Mouse (Mus musculus) stomach, embryonic 14.5 days (tissue): ENCODE measurements around the gene Crhbp. TPM values are rescaled to one million over a fixed set of nuclear protein-coding genes. Genes with fewer than 3 reads are reported as not detected.

Source experiments
- ATAC-seq: fragments of 200-750 bp; cut with Nextera tagmentation; 2 replicates; pipeline ENCODE4 v1.8.0; 2017; ENCODE audit warnings: low read depth, moderate TSS enrichment; ENCODE audit not compliant: insufficient number of reproducible peaks, insufficient read depth, low FRiP score
- H3K27ac ChIP-seq: fragments of 300-500 bp; sonication (generic); 2 replicates; pipeline ENCODE4 v1.5.1; 2014; ENCODE audit warnings: mild to moderate bottlenecking, low read length, moderate library complexity, mixed read lengths
- H3K27me3 ChIP-seq: fragments of 300-500 bp; sonication (generic); 2 replicates; pipeline ENCODE4 v1.6.1; 2014; ENCODE audit warnings: low read length, control low read depth, mixed read lengths; ENCODE audit not compliant: control insufficient read depth, insufficient read depth
- H3K36me3 ChIP-seq: fragments of 300-500 bp; sonication (generic); 2 replicates; pipeline ENCODE4 v1.6.1; 2014; ENCODE audit warnings: mild to moderate bottlenecking, control low read depth, low read length, moderate library complexity, mixed read lengths; ENCODE audit not compliant: control insufficient read depth, insufficient read depth
- H3K4me1 ChIP-seq: fragments of 300-500 bp; sonication (generic); 2 replicates; pipeline ENCODE4 v1.6.1; 2014; ENCODE audit warnings: low read length, control low read depth, mixed read lengths; ENCODE audit not compliant: control insufficient read depth, insufficient read depth
- H3K4me2 ChIP-seq: fragments of 300-500 bp; sonication (generic); replicated peaks from 2 replicates; pipeline ENCODE4 v1.6.1; 2014; ENCODE audit warnings: low read depth, low read length, control low read depth
- H3K4me3 ChIP-seq: fragments of 300-500 bp; sonication (generic); 2 replicates; pipeline ENCODE4 v1.5.1; 2014; ENCODE audit warnings: low read depth, low read length, control low read depth
- H3K9ac ChIP-seq: fragments of 300-500 bp; sonication (generic); replicated peaks from 2 replicates; pipeline ENCODE4 v1.6.1; 2014; ENCODE audit warnings: low read depth, mild to moderate bottlenecking, control low read depth, low read length, moderate library complexity, mixed read lengths
- H3K9me3 ChIP-seq: fragments of 300-500 bp; sonication (generic); 2 replicates; pipeline ENCODE4 v1.6.1; 2016; ENCODE audit warnings: low read depth, low read length, control low read depth; ENCODE audit not compliant: control insufficient read depth
- WGBS: fragments of 180-500 bp; shearing (Covaris S2); extraction: QIAGEN DNeasy Blood & Tissue Kit; methylation state at CpG from one replicate; pipeline ENCODE4 v1.1.7; 2014; 5-methylcytosine and 5-hydroxymethylcytosine counted together
- polyA plus RNA-seq: library from polyadenylated mRNA; unstranded; fragments of >200 nt; fragmentation: Nextera tagmentation; extraction: Ambion mirVana; gene quantifications from 2 replicates; pipeline ENCODE4 v1.2.1, GENCODE M21; 2014

Gene Crhbp
- polyA plus RNA-seq, 1 experiment from 2014 or later: 0.19 TPM

- H3K4me2 ChIP-seq: no peak overlapping the region
- no peak for ATAC-seq
- no peaks in the 10 kb centered on the region for H3K4me1 ChIP-seq
- 0 out of 2 replicates have a peak, but pooled peaks cover 6% of the 10 kb centered on the region for H3K27me3 ChIP-seq
- 76% methylated on average over 5 of the region's 5 CpGs for WGBS
- no peaks in the 10 kb centered on the region for H3K36me3 ChIP-seq
- H3K27ac ChIP-seq: no peak overlapping the region
- H3K4me3 ChIP-seq: no peak overlapping the region
- no peak overlapping the region for H3K9ac ChIP-seq
- H3K9me3 ChIP-seq: no peaks in the 10 kb centered on the region
These were observed 5.2 kb downstream of the Crhbp start for GRCm38 (mm10) chr13:95439569-95439968.

DNA sequence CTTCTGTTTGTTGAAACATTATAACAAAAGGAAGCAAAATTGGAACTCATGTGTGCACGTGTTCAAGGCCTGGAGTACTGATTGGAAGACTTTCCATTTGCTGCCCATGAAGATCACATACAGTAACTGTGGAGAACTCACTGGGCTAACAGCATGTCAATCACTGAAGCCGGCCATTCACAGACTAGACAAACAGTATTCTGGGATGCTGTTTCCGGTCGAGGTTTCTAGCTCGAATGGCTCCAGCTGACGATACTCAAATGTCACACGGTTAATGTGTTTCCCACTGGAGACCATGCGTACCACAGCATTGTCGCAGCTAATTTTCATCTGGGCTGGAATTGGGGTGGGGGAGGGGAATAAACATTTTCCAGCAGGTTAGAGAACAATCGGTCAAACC lies 13.0 kb downstream of the Crhbp start:
- Histone ChIP-seq H3K27me3 (no peaks in the 10 kb centered on the region), H3K9ac (no peak overlapping the region), H3K27ac (no peak overlapping the region), H3K9me3 (no peaks in the 10 kb centered on the region), H3K4me1 (no peaks in the 10 kb centered on the region), H3K36me3 (no peaks in the 10 kb centered on the region), H3K4me3 (no peak overlapping the region), H3K4me2 (no peak overlapping the region)
- ATAC-seq: no peak
- WGBS: 65% methylated on average over 10 of the region's 10 CpGs

DNA sequence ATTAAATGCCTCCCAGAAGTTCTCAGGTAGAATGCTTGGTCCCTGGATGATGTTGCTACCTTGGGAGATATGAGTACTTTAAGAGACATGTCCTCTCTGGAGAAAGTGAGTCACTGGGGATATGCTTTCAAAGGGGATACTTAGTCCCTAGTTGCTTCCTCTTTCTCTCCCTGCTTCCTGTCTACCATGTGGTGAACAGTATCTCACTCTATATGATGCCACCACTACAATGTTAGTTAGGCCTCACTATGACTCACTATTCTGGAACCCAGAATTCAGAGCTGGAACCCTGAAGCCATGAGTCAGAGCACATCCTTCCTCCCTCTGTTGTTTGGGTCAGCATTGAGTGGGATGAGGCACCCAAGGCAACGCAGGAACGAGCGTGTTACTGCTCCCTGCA lies 17.2 kb downstream of the Crhbp start:
- Histone ChIP-seq H3K36me3 (no peaks in the 10 kb centered on the region), H3K27me3 (no peaks in the 10 kb centered on the region), H3K4me1 (no peaks in the 10 kb centered on the region), H3K4me3 (no peak overlapping the region), H3K9ac (no peak overlapping the region), H3K4me2 (no peak overlapping the region), H3K27ac (no peak overlapping the region), H3K9me3 (no peaks in the 10 kb centered on the region)
- 88% methylated on average over 3 of the region's 3 CpGs for WGBS
- ATAC-seq: no peak

DNA sequence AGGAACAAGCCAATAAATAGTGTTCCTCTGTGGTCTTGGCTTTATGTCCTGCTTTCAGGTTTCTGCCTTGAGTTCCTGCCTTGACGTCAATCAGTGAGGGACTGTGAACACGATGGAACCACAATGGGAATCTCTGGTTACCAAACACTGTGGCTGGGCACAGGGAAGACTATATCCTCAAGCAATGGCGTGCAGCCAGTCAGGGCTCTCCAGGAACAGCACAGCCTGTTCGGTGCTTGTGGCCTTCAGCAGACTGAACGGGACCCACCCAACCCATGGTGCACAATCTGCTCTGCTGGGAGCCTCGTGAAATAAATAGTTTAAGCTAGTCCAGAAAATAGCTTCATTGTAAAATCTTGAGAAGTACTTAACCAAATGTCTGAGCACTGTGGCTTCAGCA lies 18.3 kb downstream of the Crhbp start:
- Histone ChIP-seq H3K4me1 (no peaks in the 10 kb centered on the region), H3K4me2 (no peak overlapping the region), H3K4me3 (no peak overlapping the region), H3K36me3 (no peaks in the 10 kb centered on the region), H3K9ac (no peak overlapping the region), H3K9me3 (no peaks in the 10 kb centered on the region), H3K27ac (no peak overlapping the region), H3K27me3 (no peaks in the 10 kb centered on the region)
- no peak for ATAC-seq
- WGBS: 85% methylated on average over 6 of the region's 6 CpGs

DNA sequence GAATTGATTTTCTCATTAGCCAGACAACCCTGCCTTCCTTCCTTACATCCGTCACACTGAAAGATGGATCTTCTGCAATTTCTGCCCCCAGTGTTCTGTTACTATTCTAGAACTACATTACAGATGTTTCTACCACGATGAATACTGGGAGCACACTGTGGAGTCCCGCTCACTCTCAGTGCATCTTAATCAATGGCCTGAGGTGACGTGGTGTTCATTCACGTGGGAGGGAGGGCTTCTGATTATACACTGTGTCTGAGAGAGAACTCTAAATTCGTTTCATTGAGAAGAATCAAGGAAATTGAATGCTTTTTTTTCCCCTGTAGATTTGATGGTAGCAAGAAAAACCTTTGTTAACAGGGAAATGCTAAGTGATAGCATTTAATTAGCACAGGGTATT lies 19.2 kb downstream of the Crhbp start:
- Histone ChIP-seq H3K4me1 (no peaks in the 10 kb centered on the region), H3K9me3 (no peaks in the 10 kb centered on the region), H3K4me2 (no peak overlapping the region), H3K27ac (no peak overlapping the region), H3K4me3 (no peak overlapping the region), H3K9ac (no peak overlapping the region), H3K27me3 (no peaks in the 10 kb centered on the region), H3K36me3 (no peaks in the 10 kb centered on the region)
- ATAC-seq: no peak
- 55% methylated on average over 6 of the region's 6 CpGs for WGBS

GRCm38 (mm10) chr13:95424932-95425331 lies 19.8 kb downstream of the Crhbp start:
- Histone ChIP-seq H3K9me3 (no peaks in the 10 kb centered on the region), H3K4me2 (no peak overlapping the region), H3K27me3 (no peaks in the 10 kb centered on the region), H3K9ac (no peak overlapping the region), H3K4me1 (no peaks in the 10 kb centered on the region), H3K36me3 (no peaks in the 10 kb centered on the region), H3K27ac (no peak overlapping the region), H3K4me3 (no peak overlapping the region)
- WGBS: 51% methylated on average over 7 of the region's 7 CpGs
- ATAC-seq: no peak

- H3K9ac ChIP-seq: no peak overlapping the region
- H3K27me3 ChIP-seq: no peaks in the 10 kb centered on the region
- H3K4me3 ChIP-seq: no peak overlapping the region
- H3K4me2 ChIP-seq: no peak overlapping the region
- no peaks in the 10 kb centered on the region for H3K4me1 ChIP-seq
- no peak for ATAC-seq
- H3K9me3 ChIP-seq: no peaks in the 10 kb centered on the region
- 11% methylated on average over 8 of the region's 8 CpGs for WGBS
- H3K27ac ChIP-seq: no peak overlapping the region
- no peaks in the 10 kb centered on the region for H3K36me3 ChIP-seq
These were observed 25.4 kb downstream of the Crhbp start for GRCm38 (mm10) chr13:95419204-95419749.

DNA sequence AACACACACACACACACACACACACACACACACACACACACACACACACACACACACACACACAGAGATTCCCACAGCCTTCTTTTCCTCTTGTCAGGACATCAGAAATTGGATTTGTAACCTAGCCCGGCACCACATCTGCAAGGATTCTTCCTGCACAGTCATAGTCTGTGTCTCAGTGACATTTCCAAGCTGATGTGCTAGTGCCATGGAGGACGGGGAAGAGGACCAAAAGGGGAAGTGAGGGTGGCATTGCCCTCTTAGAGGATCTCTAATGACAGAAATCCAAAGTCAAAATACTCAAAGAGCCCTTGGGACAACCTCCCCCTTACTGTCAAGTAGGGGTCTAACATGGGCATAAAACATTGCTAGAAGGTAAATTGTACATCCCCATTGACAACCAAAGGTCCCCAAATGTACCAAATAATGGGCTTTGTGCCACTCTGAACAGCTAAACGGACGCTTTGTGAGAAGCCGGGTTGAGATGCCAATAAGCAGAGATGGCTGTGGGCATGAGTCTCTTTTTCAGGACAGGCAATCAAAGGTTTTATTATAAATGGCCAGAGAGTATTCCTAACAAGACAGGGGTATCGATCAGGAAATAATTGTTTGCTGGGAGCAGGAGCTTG lies 26.0 kb downstream of the Crhbp start:
- Histone ChIP-seq H3K9me3 (no peaks in the 10 kb centered on the region), H3K4me2 (no peak overlapping the region), H3K27ac (no peak overlapping the region), H3K27me3 (no peaks in the 10 kb centered on the region), H3K36me3 (no peaks in the 10 kb centered on the region), H3K4me1 (no peaks in the 10 kb centered on the region), H3K9ac (no peak overlapping the region), H3K4me3 (no peak overlapping the region)
- no peak for ATAC-seq
- WGBS: 36% methylated on average over 6 of the region's 6 CpGs

- H3K9ac ChIP-seq: no peak overlapping the region
- ATAC-seq: no peak
- no peak overlapping the region for H3K4me3 ChIP-seq
- no peaks in the 10 kb centered on the region for H3K36me3 ChIP-seq
- no peaks in the 10 kb centered on the region for H3K27me3 ChIP-seq
- no peaks in the 10 kb centered on the region for H3K9me3 ChIP-seq
- WGBS: 8% methylated on average over 2 of the region's 2 CpGs
- H3K27ac ChIP-seq: no peak overlapping the region
- H3K4me1 ChIP-seq: no peaks in the 10 kb centered on the region
- no peak overlapping the region for H3K4me2 ChIP-seq
These were observed 32.5 kb downstream of the Crhbp start for GRCm38 (mm10) chr13:95412257-95412656.
